Comparison of ENCODE assay signal across 8 mouse cellular contexts in genomic region chr9:54169489-54169888, GRCm38 (mm10).
DNase-seq lines count a peak whose midpoint lies in the region; ATAC-seq and TF ChIP-seq lines count a peak whose summit lies in the region.

No protein-coding gene starts in this region.

- no peaks in the 10 kb centered on the region for H3K36me3 ChIP-seq in heart, postnatal 0 days (replicated peaks; ENCODE audit: control insufficient read depth, insufficient read depth, low read length)
- H3K36me3 ChIP-seq in hindbrain, embryonic 15.5 days = no peaks in the 10 kb centered on the region

- H3K4me3 ChIP-seq in heart, postnatal 0 days (ENCODE audit: low read depth, low read length) = no peak overlapping the region
- peak overlapping the region; percentile 21; the same call in 1 of the 2 replicates for H3K4me3 ChIP-seq in hindbrain, embryonic 15.5 days

- no peaks in the 10 kb centered on the region for H3K27me3 ChIP-seq in heart, postnatal 0 days (ENCODE audit: control insufficient read depth, insufficient read depth, low read length)
- H3K27me3 ChIP-seq in hindbrain, embryonic 15.5 days = no peaks in the 10 kb centered on the region

- peak; percentile 58 for TF ChIP-seq CTCF in heart, postnatal 0 days (IDR thresholded peaks at IDR 0.05; ENCODE audit: low read depth)

- H3K27ac ChIP-seq in heart, postnatal 0 days (ENCODE audit: low read depth) = no peak overlapping the region
- H3K27ac ChIP-seq in hindbrain, embryonic 15.5 days (replicated peaks) = no peak overlapping the region

- WGBS in heart, postnatal 0 days = 39% methylated on average over 5 of the region's 5 CpGs
- 55% methylated on average over 5 of the region's 5 CpGs for WGBS in hindbrain, embryonic 15.5 days

- H3K9me3 ChIP-seq in heart, postnatal 0 days (replicated peaks; ENCODE audit: control insufficient read depth, low read length) = no peaks in the 10 kb centered on the region
- no peaks in the 10 kb centered on the region for H3K9me3 ChIP-seq in hindbrain, embryonic 15.5 days

- no peak for ATAC-seq in heart, postnatal 0 days (ENCODE audit: insufficient read depth, low read depth)
- peak; percentile 34; the same call in 1 of the 2 replicates for ATAC-seq in hindbrain, embryonic 15.5 days (ENCODE audit: low FRiP score, low read depth)

- intact Hi-C loops in heart, postnatal 36 days (cut with DNase I) = no loop called here

- H3K9ac ChIP-seq in heart, postnatal 0 days (replicated peaks; ENCODE audit: low read depth, low read length) = no peak overlapping the region
- no peak overlapping the region for H3K9ac ChIP-seq in hindbrain, embryonic 15.5 days

- TF ChIP-seq EP300 in heart, postnatal 0 days (IDR thresholded peaks at IDR 0.05; ENCODE audit: low read depth) = no peak

- DNase-seq in heart, postnatal 0 days (ENCODE audit: low spot score) = no peak
- DNase-seq in heart, postnatal 36 days = no peak
- DNase-seq in right cerebral cortex, postnatal 10 days (ENCODE audit: low spot score in 2 of 2) = peak; percentile 55 to 60
- no peak for DNase-seq in right cerebral cortex, postnatal 36 days (ENCODE audit: low spot score in 2 of 2)
- DNase-seq in spleen, postnatal 10 days (ENCODE audit: low spot score in 2 of 2) = no peak
- no peak for DNase-seq in gastrocnemius, adult 8-10 months (ENCODE audit: low spot score in 2 of 2)
- DNase-seq in lung, adult 18-20 months = no peak

- no peak overlapping the region for H3K4me2 ChIP-seq in heart, postnatal 0 days (ENCODE audit: low read depth, low read length)
- peak overlapping the region; percentile 38; the same call in 1 of the 2 replicates for H3K4me2 ChIP-seq in hindbrain, embryonic 15.5 days

- no peaks in the 10 kb centered on the region for H3K4me1 ChIP-seq in heart, postnatal 0 days (ENCODE audit: control insufficient read depth, insufficient read depth)
- no peaks in the 10 kb centered on the region for H3K4me1 ChIP-seq in hindbrain, embryonic 15.5 days (replicated peaks)

Comparison
In these comparisons a context has a peak if more than half of its experiments do, and no peak if none do; other contexts are left out.
1. DNase-seq: peak in right cerebral cortex, postnatal 10 days (2 of 2); none in heart, postnatal 0 days (single experiment), heart, postnatal 36 days (0 of 2), right cerebral cortex, postnatal 36 days (0 of 2), spleen, postnatal 10 days (0 of 2), gastrocnemius, adult 8-10 months (0 of 2) and lung, adult 18-20 months (0 of 2).